Mouse (Mus musculus) heart, postnatal 25 days (tissue): Measurements from ENCODE around the gene Vmn2r73. TPM values are rescaled to one million over a fixed set of nuclear protein-coding genes. Genes with fewer than 3 reads are reported as not detected.
"Not testable (repeated sequence)": the region's sequence is repeated elsewhere in the genome, so short reads cannot be mapped to it uniquely, and the experiment has no call there.

Experiments used
- DNase-seq: peaks from one replicate; pipeline ENCODE4 v3.0.0; 2022; ENCODE audit warnings: low spot score
- intact Hi-C: fragments of 180-260 bp; cut with DNase I; formaldehyde crosslinking; loops from one replicate; pipeline ENCODE4 v1.15.1; 2025
- total RNA-seq, 2 experiments: library from RNA; stranded (reverse); gene quantifications; 2 replicates each; pipeline ENCODE4 v1.2.3; 2021

Vmn2r73 gene
- total RNA-seq = not detected

DNA sequence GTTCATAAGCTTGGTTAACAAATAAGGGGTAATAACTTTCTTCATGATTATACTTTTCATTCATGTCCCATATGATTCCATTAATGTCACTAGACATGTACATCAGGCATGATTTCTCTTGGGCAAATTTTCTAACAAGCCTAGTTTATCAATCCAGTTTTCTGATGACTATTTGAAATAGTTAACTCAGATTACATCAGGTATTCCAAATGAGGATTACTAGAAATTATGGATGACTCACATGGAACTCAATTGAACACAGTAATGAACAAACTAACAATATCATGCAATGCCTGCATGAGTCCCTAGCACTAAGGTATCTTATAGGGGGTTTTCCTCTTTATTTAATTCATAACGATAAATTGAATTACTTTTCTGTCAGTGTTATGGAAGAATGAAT, at the start of gene Vmn2r73:
Gene Vmn2r73 (minus strand): TSS at position 101 of the 400 bp plus-strand sequence.
- intact Hi-C loops = no loop called here
- DNase-seq = no peak

DNA sequence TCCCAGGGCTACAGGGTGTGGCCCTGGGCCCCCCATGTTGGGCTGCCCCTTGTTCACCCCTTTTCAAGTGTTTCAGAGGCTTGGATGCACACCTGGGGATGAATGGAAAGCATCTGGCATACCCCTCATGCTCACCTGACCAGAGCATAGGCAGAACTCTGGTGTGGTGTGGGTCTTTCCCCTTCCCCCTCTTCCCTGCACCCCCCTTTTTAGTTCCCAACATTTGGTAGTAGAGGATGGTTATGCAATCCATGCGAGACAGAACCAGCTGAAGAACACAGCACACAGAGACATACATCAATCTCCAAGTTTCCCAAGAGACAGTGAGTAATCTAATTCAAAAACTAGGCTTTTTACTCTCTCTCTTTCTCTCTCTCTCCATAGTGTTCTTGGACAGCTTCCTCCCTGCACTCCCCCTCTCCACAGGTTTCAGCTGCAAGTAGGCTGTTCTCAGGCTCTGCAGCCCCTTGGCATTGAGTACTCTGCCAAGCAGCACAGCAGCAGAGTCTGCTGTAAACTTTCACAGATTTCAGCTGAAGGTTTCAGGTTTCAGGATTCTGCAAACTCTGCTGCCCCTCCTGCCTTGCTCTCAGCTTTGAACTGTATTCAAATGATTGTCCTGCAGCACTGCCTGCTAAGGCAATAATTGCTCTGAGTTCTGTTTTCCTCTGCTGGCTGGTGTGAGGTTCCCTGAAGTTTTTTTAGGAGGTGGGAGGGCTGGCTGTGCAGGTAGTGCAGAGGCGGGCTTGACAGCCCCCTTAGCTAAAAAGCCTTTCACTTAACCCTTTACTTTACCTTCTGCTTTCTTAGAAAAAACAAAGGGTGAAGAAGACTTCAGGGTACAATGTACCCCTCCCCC, 35.7 kb downstream of the Vmn2r73 start:
- intact Hi-C loops = no loop called here
- no peak for DNase-seq

DNA sequence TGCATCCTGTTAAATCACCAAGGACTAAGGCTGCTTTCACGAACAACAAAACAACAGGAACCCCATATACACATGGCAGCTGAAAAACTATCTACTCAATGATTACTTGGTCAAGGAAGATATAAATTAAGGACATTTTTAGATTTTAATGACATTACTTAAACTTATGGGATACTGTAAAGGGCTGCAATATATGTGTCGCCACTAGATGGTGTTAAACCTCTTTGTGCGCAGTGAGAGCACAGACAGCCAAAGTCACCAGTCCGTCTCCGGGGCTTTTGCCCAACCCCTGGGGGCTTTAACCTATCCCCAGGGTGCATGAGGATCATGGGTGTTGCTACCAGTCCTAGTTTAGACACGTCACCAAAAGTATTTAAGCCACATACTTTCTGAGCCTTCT, 58.0 kb downstream of the Vmn2r73 start:
- DNase-seq, intact Hi-C loops: not testable (repeated sequence)

Other genes starting within 250 kb of the Vmn2r73 start
- not detected for gene Vmn2r72, start 121.2 kb downstream of the Vmn2r73 start, total RNA-seq
- not detected for gene Vmn2r74, start 85.4 kb upstream of the Vmn2r73 start, total RNA-seq